Mouse (Mus musculus) cerebellum, adult 18-20 months (tissue): Measurements from ENCODE around the gene Klhdc2.

Source experiments
- DNase-seq, 2 experiments: peaks; one replicate each; pipeline ENCODE4 v3.0.0; 2021

The Klhdc2 gene

DNA sequence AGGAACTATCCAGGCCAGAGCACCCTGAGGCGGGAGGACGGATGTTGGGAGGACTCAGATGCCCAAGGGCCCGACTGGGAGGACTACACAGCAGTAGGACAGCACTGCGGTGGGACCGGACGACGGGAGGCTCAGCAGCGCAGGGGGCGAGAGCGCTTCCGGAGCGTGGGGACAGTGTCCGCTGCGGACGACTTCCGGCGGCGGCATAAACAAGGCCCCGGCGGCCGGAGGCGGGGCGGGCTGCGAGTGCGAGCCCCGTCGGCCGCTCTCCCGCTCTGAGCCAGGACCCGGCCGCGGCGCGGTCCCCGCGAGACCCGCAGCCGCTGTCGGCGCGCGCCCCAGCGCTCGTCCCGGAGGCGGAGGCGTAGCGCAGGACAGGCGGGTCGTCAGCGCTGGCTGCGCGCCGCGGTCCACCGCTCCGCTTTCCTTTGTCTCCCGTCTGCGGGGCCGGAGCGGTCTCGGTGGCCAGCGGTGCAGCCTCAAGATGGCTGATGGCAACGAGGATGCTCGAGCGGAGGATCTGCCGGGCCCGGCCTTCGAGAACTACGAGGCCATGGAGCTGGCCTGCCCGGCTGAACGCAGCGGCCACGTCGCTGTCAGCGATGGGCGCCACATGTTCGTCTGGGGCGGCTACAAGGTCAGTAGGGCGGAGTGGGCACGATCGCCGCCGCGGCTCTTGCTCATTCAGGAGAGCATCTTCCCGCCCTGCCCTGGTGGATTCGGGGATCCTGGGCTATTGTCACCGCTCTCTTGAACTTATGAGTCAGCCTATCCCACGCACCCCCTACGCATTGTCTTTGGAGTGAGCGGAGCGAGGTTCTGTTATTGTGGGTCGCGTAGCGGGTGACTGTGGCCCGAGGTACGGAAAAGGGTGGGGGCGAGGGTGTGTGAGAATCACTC, at the start of gene Klhdc2:
TSS of gene Klhdc2 (plus strand) at position 171 of the 900 bp plus-strand sequence.
- peak; percentile 88 to 90 for DNase-seq

DNA sequence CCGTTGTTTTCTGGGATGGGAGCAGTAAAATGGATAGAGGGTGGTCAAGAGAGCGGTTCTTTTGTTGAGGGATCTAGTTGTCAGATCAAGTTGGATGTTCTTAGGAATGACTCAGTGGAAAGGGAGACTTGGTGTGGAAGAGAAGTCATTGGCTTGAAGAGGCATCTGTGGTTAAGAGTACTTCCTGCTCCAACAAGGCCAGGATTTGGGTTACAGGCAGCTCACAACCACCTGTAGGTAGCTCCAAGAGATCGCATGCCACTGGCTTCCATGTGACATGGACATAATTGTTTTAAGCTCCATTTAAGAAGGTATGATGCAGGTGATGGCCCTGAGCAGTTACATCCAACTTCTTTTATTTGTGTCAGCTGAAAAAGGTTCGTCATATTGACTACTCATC, 46.7 kb upstream of the Klhdc2 start:
- no peak for DNase-seq

DNA sequence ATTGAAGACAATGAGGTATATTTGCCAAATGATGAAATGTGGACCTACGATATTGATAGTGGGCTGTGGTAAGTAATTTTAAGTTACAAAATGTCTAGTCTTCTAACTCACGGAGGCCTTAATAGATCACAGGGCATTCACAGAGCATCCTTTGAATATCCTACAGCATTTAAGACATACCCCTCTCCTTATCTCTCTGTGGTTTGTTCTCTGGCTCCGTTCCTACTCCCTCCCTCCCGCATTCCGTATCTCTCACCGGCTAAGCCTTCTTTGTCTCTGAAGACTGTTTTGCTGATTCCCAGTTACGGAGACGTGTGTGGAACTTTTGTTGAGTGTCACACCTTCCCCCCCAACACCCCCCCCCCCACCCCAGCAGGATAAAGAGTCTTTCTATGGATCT, 45.7 kb upstream of the Klhdc2 start:
- no peak for DNase-seq

DNA sequence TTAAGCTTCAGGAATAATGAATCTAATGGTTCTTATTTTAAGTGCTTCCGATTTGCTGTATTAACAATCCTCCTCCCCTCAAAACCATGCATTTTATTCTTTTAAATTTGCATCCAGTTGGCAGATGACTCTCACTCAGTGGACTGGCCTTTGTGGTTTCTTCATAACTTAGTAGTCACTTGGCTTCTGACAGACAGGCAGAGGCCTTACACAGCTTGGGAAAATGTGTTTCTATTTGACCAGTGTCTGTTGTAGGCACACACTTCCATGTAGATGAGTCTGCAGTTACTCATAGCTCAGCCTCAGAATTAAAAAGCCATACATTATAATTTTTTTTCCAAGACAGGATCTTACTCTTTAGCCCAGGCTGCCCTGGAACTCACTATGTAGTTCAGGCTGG, 42.7 kb upstream of the Klhdc2 start:
- DNase-seq: no peak

DNA sequence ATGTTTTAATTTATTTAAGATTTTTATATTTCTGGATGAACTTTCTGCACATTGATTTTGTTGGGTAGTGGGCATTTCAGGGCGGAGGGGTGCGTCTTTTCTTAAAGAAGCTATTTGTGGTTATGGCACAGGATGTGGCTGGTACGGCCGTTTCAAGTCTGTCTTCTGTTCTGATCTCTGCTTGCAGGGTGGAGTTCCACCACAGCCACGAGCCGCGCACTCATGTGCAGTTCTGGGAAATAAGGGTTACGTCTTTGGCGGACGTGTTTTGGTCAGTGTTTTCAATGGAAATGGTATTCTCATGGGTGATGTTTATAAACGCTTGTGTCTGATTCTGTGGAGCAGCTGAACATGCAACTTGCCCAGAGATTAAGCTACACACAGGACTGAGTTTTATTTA, 38.6 kb upstream of the Klhdc2 start:
- no peak for DNase-seq

DNA sequence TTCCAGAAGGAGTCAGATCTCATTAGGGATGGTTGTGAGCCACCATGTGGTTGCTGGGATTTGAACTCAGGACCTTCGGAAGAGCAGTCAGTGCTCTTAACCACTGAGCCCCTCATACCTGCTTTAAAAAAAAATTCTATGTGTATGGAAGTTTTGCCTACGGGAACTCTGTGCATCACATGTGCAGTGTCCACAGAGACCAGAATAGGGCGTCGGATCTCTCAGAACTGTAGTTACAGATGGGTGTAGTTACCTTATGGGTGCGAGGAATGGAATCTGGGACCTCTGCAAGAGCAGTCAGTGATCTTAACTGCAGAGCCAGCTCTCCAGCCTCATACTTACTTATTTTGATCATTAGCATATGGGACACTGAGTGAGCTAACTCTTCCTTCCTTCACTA, 34.2 kb upstream of the Klhdc2 start:
- DNase-seq: no peak

DNA sequence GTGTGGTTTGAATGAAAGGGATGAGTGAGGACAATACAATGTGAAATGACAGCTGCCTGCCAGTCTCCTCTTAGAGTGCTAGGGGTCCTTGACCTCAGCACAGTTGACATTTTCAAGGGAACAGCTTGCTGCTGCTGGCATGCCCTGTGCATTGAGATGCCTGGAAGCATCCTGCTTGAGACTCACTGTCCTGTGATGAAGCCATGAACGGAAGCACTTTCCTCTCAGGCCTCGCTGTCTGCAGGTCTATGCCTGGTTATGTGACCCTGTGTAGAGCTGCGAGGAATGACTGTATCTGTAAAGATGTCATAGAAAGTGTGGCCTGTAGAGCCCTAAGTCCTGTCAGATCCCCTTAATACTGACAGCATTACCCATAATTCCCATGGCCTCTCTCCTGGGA, 31.4 kb upstream of the Klhdc2 start:
- no peak for DNase-seq

DNA sequence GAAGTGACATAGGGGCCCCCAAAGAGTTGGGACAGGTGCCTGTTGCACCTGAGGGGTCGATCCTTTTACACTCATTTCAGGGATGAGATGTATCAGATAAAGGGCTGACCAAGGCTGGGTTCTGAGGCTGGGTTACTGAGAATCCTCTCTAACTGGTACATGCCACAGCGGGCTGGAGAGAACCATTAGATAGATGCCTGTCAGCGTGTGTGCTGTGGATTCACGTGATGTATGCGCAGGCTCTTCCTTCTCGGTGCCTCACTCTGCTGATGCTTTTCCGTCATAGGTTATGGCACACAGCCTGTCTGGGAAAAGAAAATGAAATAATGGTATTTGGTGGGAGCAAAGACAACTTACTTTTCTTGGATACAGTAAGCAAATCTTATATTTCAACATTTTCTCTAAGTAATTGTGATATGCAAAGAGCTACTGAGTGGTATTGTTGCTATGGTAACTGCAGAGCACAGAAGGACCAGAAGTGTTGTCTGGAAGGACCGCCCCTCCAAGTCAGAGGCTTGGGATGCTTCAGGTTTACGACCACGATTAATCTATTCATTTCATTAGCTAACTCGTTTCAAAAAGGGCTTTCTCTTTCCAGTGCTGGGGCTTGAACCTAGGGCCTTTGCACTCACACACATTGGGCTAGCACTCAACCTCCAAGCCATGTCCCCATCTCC, 28.4 kb upstream of the Klhdc2 start:
- DNase-seq: no peak

DNA sequence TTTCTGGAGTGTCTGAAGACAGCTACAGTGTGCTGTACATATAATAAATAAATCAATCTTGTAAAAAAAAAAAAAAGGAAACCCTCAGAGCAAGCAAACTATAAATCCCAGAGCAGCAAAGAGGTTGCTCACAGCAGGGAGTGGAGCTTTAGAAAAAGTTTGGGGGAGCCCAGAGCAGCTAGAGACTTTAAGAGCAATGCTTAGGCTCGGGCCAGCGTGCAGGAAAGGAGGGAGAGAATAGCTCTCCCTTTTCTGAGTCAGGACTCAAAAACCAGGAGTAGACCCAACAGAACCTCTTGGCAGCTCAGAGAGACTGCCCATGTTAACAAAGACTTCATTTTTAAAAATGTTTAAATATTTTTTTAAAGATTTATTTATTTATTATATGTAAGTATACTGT, 27.5 kb upstream of the Klhdc2 start:
- no peak for DNase-seq

DNA sequence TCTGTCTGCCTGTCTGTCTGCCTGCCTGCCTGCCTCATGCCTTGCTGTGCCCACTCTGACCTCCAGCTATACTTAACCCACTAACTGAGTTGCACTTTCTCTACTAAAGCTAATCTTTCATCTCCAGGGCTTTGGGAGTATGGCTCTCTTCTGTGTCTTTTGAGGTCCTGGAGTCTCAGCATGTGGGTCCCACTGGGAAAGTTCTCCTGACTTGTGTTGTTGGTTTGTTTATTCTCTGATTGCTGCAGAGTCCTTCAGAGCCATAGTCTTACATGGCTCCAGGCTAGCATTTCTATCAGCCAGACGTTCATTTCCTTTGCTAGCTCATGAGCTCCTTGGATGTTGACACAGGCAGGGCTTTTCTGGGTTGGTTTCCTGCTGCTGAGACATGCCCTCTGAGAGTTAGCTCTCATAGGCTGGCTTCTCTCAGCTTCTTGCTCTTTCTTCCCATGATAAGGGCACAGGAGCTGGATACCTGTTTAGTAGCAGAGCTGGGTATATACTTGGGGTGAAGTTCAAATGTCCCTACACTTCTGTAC, 16.5 kb upstream of the Klhdc2 start:
- DNase-seq: no peak

DNA sequence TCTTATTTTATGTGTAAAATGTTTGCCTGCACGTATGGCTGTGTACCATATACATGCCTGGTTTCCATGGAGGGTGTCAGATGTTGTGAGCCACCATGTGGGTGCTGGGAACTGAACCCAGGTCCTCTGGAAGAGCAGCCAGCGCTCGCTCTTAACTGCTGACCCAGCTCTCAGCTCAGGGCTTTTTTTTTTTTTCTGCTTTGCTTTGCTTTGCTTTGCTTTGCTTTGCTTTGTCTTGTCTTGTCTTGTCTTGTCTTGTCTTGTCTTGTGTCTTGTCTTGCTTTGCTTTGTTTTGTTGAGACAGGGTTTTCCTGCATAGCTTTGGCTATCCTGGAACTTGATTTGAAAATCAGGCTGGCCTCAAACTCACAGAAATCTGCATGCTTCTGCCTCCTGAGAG, 15.6 kb upstream of the Klhdc2 start:
- no peak for DNase-seq

DNA sequence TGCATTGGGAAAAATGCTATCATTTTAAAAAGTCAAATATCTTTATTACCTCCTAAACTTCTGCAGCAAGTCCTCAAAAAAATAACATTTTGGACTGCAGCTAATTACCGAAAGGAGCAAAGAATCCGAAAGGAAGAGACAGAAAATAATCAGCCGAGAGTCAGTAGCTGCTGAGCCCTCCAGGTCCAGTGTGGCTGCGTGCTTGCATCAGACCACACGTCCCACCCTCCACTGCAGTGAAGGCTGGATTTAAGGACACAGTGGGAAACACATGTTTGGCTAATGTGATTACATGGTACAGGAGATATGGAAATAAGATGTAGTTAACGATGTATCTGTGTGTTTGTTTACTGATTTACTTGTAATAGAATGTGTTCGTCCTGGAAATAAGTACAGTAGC, 13.3 kb upstream of the Klhdc2 start:
- DNase-seq: no peak

DNA sequence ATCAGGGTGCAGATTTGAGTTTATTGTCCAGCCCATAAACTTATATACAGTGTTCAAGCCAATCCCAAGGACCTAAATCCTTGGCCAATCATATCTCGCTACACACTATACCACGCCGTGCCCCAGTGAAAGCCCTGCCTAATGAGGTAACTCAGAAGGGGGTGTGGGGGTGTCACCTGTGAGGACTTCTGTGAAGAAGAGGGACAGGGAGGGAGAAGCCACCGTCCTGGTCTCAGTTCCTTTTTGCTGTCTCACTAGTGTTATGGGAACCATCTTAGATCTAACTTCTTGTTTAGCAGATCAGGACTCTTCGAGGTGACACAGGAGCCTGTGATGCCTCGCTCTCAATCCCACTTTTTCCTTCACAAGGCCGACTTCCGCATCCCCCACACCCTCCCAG, 8.9 kb upstream of the Klhdc2 start:
- DNase-seq: no peak

DNA sequence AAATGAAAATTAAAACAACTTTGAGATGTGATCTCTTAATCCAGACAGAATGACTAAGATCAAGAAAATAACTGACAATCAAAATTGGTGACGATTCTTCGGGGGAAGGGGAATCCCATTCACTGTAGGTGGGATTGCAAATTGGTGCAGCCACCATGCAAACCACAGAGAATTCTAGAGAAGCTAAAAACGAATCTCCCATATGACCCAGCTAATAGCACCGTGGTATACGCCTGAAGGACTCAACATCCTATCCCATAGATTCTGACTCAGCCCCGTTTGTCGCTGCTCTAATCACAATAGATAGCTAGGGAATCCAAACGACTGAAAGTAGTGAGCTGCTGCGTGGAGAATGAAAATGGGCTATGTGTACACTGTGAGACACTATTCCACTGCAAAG, 7.8 kb upstream of the Klhdc2 start:
- no peak for DNase-seq

DNA sequence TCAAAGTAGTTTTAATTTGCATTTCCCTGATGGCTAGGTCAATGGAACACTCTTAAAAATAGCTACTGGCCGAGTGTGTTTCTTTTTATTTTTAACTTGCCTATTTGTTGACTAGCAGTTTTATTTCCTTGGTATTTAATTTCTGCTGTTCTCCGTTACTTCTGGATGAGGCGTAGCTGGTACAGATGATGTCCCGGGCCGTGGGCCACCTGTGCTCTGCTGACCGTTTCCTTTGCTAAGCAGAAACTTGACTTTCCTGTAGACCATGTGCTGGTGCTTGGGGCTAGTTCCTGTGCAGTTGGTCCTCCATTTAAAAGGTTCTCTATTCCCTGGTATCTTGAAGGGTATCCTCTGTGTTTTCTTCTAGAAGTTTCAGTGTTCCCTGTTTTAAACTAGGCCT, 4.1 kb upstream of the Klhdc2 start:
- no peak for DNase-seq

DNA sequence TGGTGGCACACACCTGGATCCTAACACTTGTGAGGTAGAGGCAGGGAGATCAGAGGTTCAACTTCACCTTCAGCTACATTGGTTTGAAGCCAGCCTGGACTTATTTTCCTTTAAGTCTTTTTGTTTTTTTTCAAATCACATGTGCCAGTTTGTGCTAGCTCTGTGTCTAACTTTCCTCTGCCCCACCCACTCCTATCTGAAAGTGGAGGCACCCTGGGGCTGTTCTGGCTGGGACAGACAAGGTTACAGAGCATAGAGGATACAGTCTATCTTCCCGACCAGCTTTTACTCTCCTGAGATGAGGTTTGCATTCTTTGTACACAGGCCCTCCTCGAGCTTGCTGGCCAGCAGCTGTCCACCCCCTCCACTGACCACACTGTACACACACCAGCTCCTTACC, 2.7 kb upstream of the Klhdc2 start:
- DNase-seq: no peak

DNA sequence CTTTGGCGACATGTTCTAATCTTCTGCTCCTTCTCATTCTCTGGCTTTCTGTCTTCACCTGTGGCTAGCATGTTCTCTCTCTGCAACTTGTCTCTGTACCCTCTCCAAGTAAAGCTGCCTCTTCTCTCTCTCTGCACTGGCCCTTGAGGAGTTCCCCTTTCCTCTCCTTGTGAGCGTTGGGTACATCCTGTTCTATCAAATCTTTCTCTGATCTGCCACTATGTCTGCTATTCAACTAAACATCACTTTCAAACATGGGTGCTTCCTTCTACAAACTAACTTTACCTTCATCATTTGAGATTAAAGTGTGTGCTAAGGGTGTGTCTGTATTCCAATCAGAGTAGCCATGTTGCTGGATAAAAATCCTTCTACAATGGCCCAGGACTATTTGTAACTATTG, 1.5 kb upstream of the Klhdc2 start:
- DNase-seq: no peak

DNA sequence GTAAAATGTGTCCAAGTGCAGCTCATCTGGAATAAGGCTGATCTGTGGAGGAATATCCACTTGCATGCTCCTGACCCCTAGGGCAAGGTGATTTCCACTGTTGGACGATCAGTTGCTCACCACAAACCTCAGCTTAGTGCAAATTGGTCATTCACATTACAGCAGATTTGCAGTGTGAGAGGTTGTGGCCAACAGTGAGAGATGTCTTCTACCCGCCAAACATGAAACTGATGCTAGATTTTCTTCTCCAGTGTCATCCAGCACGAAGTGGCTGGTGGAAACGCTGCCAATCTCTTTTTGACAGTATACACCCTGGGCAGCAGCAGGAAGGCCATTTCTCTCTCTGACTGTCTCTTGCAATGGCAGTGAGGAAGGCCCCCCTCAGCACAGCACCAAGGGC, 830 bp upstream of the Klhdc2 start:
- peak in 1 of 2 experiments; percentile 33 for DNase-seq

DNA sequence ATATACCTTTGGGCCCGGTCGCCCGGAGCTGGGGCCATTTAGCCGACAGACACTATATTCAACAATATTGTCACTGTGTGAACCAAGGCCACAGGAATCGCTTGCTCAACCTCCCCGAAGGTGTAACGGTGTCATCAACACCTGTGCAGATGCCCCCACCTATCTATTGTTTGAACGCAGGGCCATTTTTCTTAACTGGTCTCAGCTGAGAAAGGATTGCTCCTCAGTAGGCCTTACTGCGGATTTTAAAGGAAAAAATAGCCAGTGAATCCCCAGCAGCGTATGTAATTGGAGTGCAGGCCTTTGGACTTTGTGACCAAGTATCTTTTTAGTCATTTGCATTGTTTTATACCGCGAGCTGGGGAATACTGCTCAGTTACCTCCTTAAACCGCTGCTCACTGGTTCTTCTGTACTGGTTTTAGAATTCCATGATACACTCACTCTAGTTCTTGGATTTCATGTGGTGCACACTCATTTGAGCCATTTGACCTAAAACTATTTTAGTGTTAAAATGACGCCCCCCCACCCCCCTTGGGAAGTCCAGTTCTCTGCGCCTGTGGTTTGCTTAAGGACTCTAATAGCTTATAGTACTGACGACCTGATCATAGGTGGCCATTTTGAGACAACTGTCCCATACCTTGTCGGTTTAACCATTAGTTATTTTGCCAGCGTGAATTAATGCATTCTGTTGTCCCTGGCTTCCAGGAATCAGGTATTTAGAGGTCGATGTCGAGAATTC, 1.1 kb downstream of the Klhdc2 start:
- DNase-seq: no peak

DNA sequence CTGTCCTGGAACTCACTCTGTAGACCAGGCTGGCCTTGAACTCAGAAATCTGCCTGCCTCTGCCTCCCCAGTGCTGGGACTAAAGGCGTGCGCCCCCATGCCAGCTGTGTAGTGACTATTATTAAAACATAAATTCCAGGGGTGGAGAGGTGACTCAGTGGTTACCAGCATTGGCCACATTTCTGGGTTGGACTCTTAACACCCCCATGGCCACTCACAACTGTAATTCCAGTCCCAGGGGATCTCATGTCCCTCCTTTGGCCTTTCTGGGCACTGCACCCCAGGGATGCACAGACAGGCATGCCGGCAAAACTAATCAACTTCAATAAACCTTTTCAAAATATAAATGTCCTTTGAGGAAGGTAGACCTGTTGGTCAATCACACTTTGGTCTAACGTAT, 1.8 kb downstream of the Klhdc2 start:
- no peak for DNase-seq

DNA sequence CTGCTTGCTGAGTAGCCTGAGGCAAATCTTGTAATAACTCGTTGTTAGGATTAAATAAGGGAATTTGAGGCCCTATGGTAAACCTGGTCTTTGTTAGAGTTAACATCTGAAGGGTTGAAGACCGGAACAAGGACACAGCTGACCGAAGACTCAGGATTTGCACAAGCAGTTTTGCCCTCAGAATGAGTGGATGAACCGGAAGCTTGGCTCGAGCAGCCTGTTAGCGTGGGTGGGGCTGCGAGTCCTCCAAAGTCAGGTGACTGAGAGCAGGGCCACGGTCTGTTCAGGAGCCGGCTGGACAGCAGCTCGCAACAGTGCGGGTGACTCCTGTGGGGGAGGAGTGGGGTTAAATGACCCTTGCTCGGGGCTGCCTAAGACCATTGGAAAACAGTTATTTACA, 2.8 kb downstream of the Klhdc2 start:
- DNase-seq: peak; percentile 27 to 58

DNA sequence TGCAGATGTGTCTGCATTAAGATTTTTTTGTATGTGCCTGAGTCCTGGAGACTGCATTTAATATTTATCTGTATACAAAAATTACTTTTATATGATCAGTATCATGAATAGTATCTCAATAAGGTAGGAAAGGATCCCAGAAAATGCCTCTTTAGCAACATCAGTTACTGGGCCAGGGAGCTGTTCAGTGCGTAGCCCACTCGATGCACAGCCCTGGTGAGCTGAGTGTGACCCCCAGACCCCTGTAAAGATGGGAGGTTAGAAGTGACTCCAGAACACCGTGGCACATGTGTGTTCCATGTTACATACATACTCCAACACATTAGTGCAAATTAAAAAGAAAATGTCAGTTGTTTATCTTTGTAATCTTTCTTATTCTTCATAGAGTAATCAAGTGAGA, 3.4 kb downstream of the Klhdc2 start:
- no peak for DNase-seq

DNA sequence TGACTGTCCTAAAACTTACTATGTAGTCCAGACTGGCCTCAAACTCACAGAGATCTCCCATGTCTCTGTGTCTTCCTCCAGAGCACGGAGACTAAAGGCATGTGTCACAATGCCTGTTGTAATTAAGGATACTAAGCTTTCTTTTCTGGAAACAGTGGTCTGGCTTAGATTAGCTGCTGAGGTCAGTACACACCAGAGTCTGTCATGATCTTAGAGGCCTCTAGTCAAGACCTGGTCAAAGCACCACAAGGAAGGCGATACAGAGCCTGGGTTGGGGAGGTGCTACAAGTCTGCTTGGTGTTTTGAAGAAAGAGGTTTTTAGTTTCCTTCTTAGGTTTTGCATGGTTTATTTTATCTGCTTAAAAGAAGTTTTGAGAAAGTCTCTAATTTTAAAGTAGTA, 3.9 kb downstream of the Klhdc2 start:
- no peak for DNase-seq

DNA sequence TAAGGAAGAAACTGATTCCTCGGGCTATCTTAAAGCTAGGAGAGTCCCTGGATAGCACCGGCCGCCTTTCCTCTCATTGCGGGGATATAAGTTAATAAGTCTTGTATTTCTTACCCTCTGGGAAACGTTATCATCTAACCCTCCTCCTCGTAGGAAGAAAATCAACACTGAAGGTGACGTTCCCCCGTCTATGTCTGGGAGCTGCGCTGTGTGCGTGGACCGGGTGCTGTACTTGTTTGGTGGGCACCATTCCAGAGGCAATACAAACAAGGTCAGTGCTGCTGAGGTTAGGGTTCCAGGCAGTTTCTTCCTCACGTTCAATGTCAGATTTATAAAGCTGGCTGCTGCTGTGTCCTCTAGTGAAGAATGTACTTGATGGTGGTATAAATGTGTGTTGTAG, 5.7 kb downstream of the Klhdc2 start:
- DNase-seq: no peak
